10 mouse cellular contexts compared by ENCODE assay signal in the genomic region with DNA sequence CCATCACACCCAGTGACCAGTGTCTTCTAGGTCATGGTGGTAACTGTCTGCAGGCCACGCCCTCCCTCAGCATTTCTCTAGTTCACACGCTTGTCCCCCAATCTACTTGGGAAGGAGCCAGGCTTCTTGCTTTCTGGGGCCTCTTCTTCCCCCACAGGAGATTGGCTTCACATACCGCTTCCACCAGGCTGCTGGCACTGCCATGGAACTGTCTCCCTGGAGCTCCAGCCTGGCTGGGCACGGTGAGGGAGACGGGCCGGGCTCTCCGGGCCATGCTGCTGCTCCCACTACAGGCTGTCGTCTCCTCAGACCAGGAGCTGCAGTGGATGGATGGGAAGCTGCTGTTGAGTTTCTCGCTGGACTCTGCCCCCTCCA. TPM values are rescaled to one million over a fixed set of nuclear protein-coding genes. Genes with fewer than 3 reads are reported as not detected.
DNase-seq lines count a peak whose midpoint lies in the region; ATAC-seq and TF ChIP-seq lines count a peak whose summit lies in the region.
"Had no signal": no experiment of that assay in that cellular context is flagged by ENCODE, and none has a peak within 500 bp of the region (broad histone marks: within the 10 kb centered on the region; RNA-seq: fewer than 3 reads in every experiment).

No protein-coding gene starts in this region.

- no peak for TF ChIP-seq CTCF in bone marrow, adult 2 months (IDR thresholded peaks at IDR 0.05; ENCODE audit: control insufficient read depth, insufficient read depth, low read length)
- no peak for TF ChIP-seq CTCF in brain, embryonic 14.5 days (IDR thresholded peaks at IDR 0.05; ENCODE audit: borderline replicate concordance, extremely low read depth, insufficient read depth, insufficient read length)

- DNase-seq in hindbrain, embryonic 11.5 days (ENCODE audit: low spot score): no peak
- peak; percentile 24 for DNase-seq in brain, embryonic 14.5 days (ENCODE audit: low read depth)
- peak; percentile 33 to 58 for DNase-seq in cerebellum, postnatal 14 days
- no peak for DNase-seq in urinary bladder, adult 18-20 months (ENCODE audit: low spot score in 2 of 2)
- DNase-seq in forebrain, embryonic 11.5 days (ENCODE audit: low spot score): no peak

- no peak overlapping the region for H3K9ac ChIP-seq in hindbrain, embryonic 13.5 days
- no peak overlapping the region for H3K9ac ChIP-seq in hindbrain, embryonic 11.5 days (ENCODE audit: low read depth, low read length)
- no peak overlapping the region for H3K9ac ChIP-seq in forebrain, embryonic 11.5 days (ENCODE audit: low read length)
- H3K9ac ChIP-seq: kidney, embryonic 15.5 days had no signal

- H3K4me3 ChIP-seq in hindbrain, embryonic 13.5 days: no peak overlapping the region
- H3K4me3 ChIP-seq in hindbrain, embryonic 11.5 days (ENCODE audit: low read depth, low read length): no peak overlapping the region
- no peak overlapping the region for H3K4me3 ChIP-seq in bone marrow, adult 2 months (replicated peaks; ENCODE audit: control insufficient read depth, low read depth, low read length)
- no peak overlapping the region for H3K4me3 ChIP-seq in forebrain, embryonic 11.5 days (ENCODE audit: low read depth, low read length)
- H3K4me3 ChIP-seq: erythroblast, embryonic 14.5 days; kidney, embryonic 15.5 days had no signal

- TF ChIP-seq POLR2A in bone marrow, adult 2 months (IDR thresholded peaks at IDR 0.05; ENCODE audit: borderline replicate concordance, control insufficient read depth, low read depth, low read length): 0 out of 2 replicates have a peak, but pooled peaks have one; percentile 14
- TF ChIP-seq POLR2A in brain, embryonic 14.5 days (IDR thresholded peaks at IDR 0.05; ENCODE audit: borderline replicate concordance, extremely low read depth, insufficient read depth, insufficient read length, poor library complexity, severe bottlenecking): no peak

- peak; percentile 25; the same call in 1 of the 2 replicates for ATAC-seq in hindbrain, embryonic 13.5 days (ENCODE audit: low FRiP score)
- ATAC-seq in hindbrain, embryonic 11.5 days (ENCODE audit: low FRiP score): no peak
- ATAC-seq in forebrain, embryonic 11.5 days (replicated peaks; ENCODE audit: low FRiP score): no peak
- ATAC-seq: lung, postnatal 0 days had no signal

- no peak overlapping the region for H3K4me2 ChIP-seq in hindbrain, embryonic 13.5 days
- H3K4me2 ChIP-seq in hindbrain, embryonic 11.5 days (replicated peaks; ENCODE audit: low read depth, low read length): no peak overlapping the region
- no peak overlapping the region for H3K4me2 ChIP-seq in forebrain, embryonic 11.5 days (ENCODE audit: low read depth, low read length, severe bottlenecking)
- H3K4me2 ChIP-seq: kidney, embryonic 15.5 days had no signal

- WGBS in hindbrain, embryonic 13.5 days: 62% methylated on average over 9 of the region's 9 CpGs
- WGBS in hindbrain, embryonic 11.5 days: 71% methylated on average over 9 of the region's 9 CpGs
- WGBS in bone marrow, adult 2 months: 77% methylated on average over 9 of the region's 9 CpGs
- 76% methylated on average over 9 of the region's 9 CpGs for WGBS in forebrain, embryonic 11.5 days

- no peak overlapping the region for H3K27ac ChIP-seq in hindbrain, embryonic 13.5 days
- H3K27ac ChIP-seq in hindbrain, embryonic 11.5 days (ENCODE audit: low read depth, low read length): no peak overlapping the region
- no peak overlapping the region for H3K27ac ChIP-seq in bone marrow, adult 2 months (ENCODE audit: control insufficient read depth, insufficient read depth, low read depth, low read length, poor library complexity)
- no peak overlapping the region for H3K27ac ChIP-seq in forebrain, embryonic 11.5 days (ENCODE audit: low read depth, low read length)
- H3K27ac ChIP-seq: kidney, embryonic 15.5 days had no signal

- no peaks in the 10 kb centered on the region for H3K9me3 ChIP-seq in hindbrain, embryonic 13.5 days
- H3K9me3 ChIP-seq in hindbrain, embryonic 11.5 days (ENCODE audit: control insufficient read depth, low read length): no peaks in the 10 kb centered on the region
- no peaks in the 10 kb centered on the region for H3K9me3 ChIP-seq in forebrain, embryonic 11.5 days (ENCODE audit: control insufficient read depth, low read length)
- H3K9me3 ChIP-seq: kidney, embryonic 15.5 days had no signal

- H3K27me3 ChIP-seq in hindbrain, embryonic 13.5 days: peaks cover 44% of the 10 kb centered on the region
- H3K27me3 ChIP-seq in hindbrain, embryonic 11.5 days (ENCODE audit: control insufficient read depth, insufficient read depth, low read length): peaks cover 8% of the 10 kb centered on the region
- H3K27me3 ChIP-seq in forebrain, embryonic 11.5 days (ENCODE audit: control insufficient read depth, insufficient read depth, low read length): peaks cover 7% of the 10 kb centered on the region; the same call in 1 of the 2 replicates

- peaks cover 29% of the 10 kb centered on the region for H3K4me1 ChIP-seq in hindbrain, embryonic 13.5 days (replicated peaks)
- H3K4me1 ChIP-seq in hindbrain, embryonic 11.5 days (replicated peaks; ENCODE audit: control insufficient read depth, insufficient read depth, low read length): no peaks in the 10 kb centered on the region
- H3K4me1 ChIP-seq in bone marrow, adult 2 months (ENCODE audit: control insufficient read depth, insufficient read depth, low read length): peaks cover 1% of the 10 kb centered on the region; the same call in 1 of the 2 replicates
- H3K4me1 ChIP-seq in forebrain, embryonic 11.5 days (replicated peaks; ENCODE audit: control insufficient read depth, insufficient read depth, low read length): peaks cover 6% of the 10 kb centered on the region; the same call in 1 of the 2 replicates

- peaks cover 38% of the 10 kb centered on the region for H3K36me3 ChIP-seq in hindbrain, embryonic 13.5 days
- no peaks in the 10 kb centered on the region for H3K36me3 ChIP-seq in hindbrain, embryonic 11.5 days (ENCODE audit: control insufficient read depth, insufficient read depth, low read length)
- H3K36me3 ChIP-seq in forebrain, embryonic 11.5 days (ENCODE audit: control insufficient read depth, insufficient read depth, low read length): no peaks in the 10 kb centered on the region
- H3K36me3 ChIP-seq: kidney, embryonic 15.5 days had no signal

RNA-seq across cellular contexts. Expression of a gene that starts 33.6 kb away (rescaled TPM):
- 15.3 and 18.0 TPM in 2 replicates for polyA plus RNA-seq in hindbrain, embryonic 13.5 days (2015; fragmentation: Nextera tagmentation; extraction: Ambion mirVana)
- 19.7 and 21.7 TPM in 2 replicates for polyA plus RNA-seq in hindbrain, embryonic 11.5 days (2014; fragmentation: Nextera tagmentation; extraction: Ambion mirVana)
- 4.7 and 5.3 TPM in 2 replicates for polyA plus RNA-seq in bone marrow, adult 2 months (2011; ENCODE audit: insufficient read depth, insufficient read length, low replicate concordance, missing spikeins)
- polyA plus RNA-seq in brain, embryonic 14.5 days (2012; rRNA removed): 10.5 and 11.3 TPM in 2 replicates
- polyA plus RNA-seq in forebrain, embryonic 11.5 days (2014; fragmentation: Nextera tagmentation; extraction: Ambion mirVana): 25.8 and 26.1 TPM in 2 replicates

Comparison
In these comparisons a context has a peak if more than half of its experiments do, and no peak if none do; other contexts are left out.
1. DNase-seq: peak in brain, embryonic 14.5 days (single experiment) and cerebellum, postnatal 14 days (2 of 2); none in hindbrain, embryonic 11.5 days (single experiment), urinary bladder, adult 18-20 months (0 of 2) and forebrain, embryonic 11.5 days (single experiment).